Mouse (Mus musculus): Measurements from ENCODE around the gene Dlgap1. TPM values are rescaled to one million over a fixed set of nuclear protein-coding genes. Genes with fewer than 3 reads are reported as not detected.
A peak's percentile ranks its signal among the peaks of the same experiment; 100 is the strongest.

Gene Dlgap1
- polyA plus RNA-seq, 1 experiment = 0.26 TPM

- H3K27ac ChIP-seq (ENCODE audit: insufficient read depth, low read length) = no peak overlapping the region
- no peak for TF ChIP-seq CTCF (IDR thresholded peaks at IDR 0.05; ENCODE audit: borderline replicate concordance, insufficient read depth, low read length)
- no peaks in the 10 kb centered on the region for H3K4me1 ChIP-seq (ENCODE audit: control insufficient read depth, insufficient read depth, low read length)
- no peak overlapping the region for H3K4me3 ChIP-seq (ENCODE audit: insufficient read depth, low read length)
These were observed 348.9 kb downstream of the Dlgap1 start for GRCm38 (mm10) chr17:70317779-70318178.

- Histone ChIP-seq H3K4me3 (ENCODE audit: insufficient read depth, low read length) (no peak overlapping the region), H3K27ac (ENCODE audit: insufficient read depth, low read length) (no peak overlapping the region), H3K4me1 (ENCODE audit: control insufficient read depth, insufficient read depth, low read length) (no peaks in the 10 kb centered on the region)
- TF ChIP-seq CTCF (IDR thresholded peaks at IDR 0.05; ENCODE audit: borderline replicate concordance, insufficient read depth, low read length) (no peak), POLR2A (IDR thresholded peaks at IDR 0.05; ENCODE audit: low read depth, low read length) (no peak)
These were observed 353.1 kb downstream of the Dlgap1 start for GRCm38 (mm10) chr17:70321976-70322375.

GRCm38 (mm10) chr17:70333440-70333839, 364.6 kb downstream of the Dlgap1 start:
- Histone ChIP-seq H3K4me1 (ENCODE audit: control insufficient read depth, insufficient read depth, low read length) (peaks cover 13% of the 10 kb centered on the region), H3K27ac (ENCODE audit: insufficient read depth, low read length) (no peak overlapping the region), H3K4me3 (ENCODE audit: insufficient read depth, low read length) (no peak overlapping the region)
- TF ChIP-seq CTCF (IDR thresholded peaks at IDR 0.05; ENCODE audit: borderline replicate concordance, insufficient read depth, low read length) (no peak), POLR2A (IDR thresholded peaks at IDR 0.05; ENCODE audit: low read depth, low read length) (no peak)

GRCm38 (mm10) chr17:70334171-70334570, 365.3 kb downstream of the Dlgap1 start:
- TF ChIP-seq POLR2A (IDR thresholded peaks at IDR 0.05; ENCODE audit: low read depth, low read length) (no peak), CTCF (IDR thresholded peaks at IDR 0.05; ENCODE audit: borderline replicate concordance, insufficient read depth, low read length) (no peak)
- Histone ChIP-seq H3K4me3 (ENCODE audit: insufficient read depth, low read length) (no peak overlapping the region), H3K27ac (ENCODE audit: insufficient read depth, low read length) (no peak overlapping the region), H3K4me1 (ENCODE audit: control insufficient read depth, insufficient read depth, low read length) (peaks cover 13% of the 10 kb centered on the region)

- no peaks in the 10 kb centered on the region for H3K4me1 ChIP-seq (ENCODE audit: control insufficient read depth, insufficient read depth, low read length)
- TF ChIP-seq POLR2A (IDR thresholded peaks at IDR 0.05; ENCODE audit: low read depth, low read length) (no peak), CTCF (IDR thresholded peaks at IDR 0.05; ENCODE audit: borderline replicate concordance, insufficient read depth, low read length) (no peak)
- H3K4me3 ChIP-seq (ENCODE audit: insufficient read depth, low read length) = no peak overlapping the region
- no peak overlapping the region for H3K27ac ChIP-seq (ENCODE audit: insufficient read depth, low read length)
These were observed 370.9 kb downstream of the Dlgap1 start for GRCm38 (mm10) chr17:70339821-70340220.

GRCm38 (mm10) chr17:70341230-70341629, 372.4 kb downstream of the Dlgap1 start:
- H3K27ac ChIP-seq (ENCODE audit: insufficient read depth, low read length) = no peak overlapping the region

GRCm38 (mm10) chr17:70341920-70342319, 373.0 kb downstream of the Dlgap1 start:
- Histone ChIP-seq H3K4me1 (ENCODE audit: control insufficient read depth, insufficient read depth, low read length) (no peaks in the 10 kb centered on the region), H3K27ac (ENCODE audit: insufficient read depth, low read length) (no peak overlapping the region)
- TF ChIP-seq POLR2A (IDR thresholded peaks at IDR 0.05; ENCODE audit: low read depth, low read length) (no peak), CTCF (IDR thresholded peaks at IDR 0.05; ENCODE audit: borderline replicate concordance, insufficient read depth, low read length) (peak; percentile 50; the same call in 1 of the 2 replicates)

More at GRCm38 (mm10) chr17:70341230-70341629, 372.4 kb downstream of the Dlgap1 start:
- TF ChIP-seq CTCF (IDR thresholded peaks at IDR 0.05; ENCODE audit: borderline replicate concordance, insufficient read depth, low read length) (no peak), POLR2A (IDR thresholded peaks at IDR 0.05; ENCODE audit: low read depth, low read length) (no peak)
- Histone ChIP-seq H3K4me3 (ENCODE audit: insufficient read depth, low read length) (no peak overlapping the region), H3K4me1 (ENCODE audit: control insufficient read depth, insufficient read depth, low read length) (no peaks in the 10 kb centered on the region)

GRCm38 (mm10) chr17:70347403-70347802, 378.5 kb downstream of the Dlgap1 start:
- Histone ChIP-seq H3K4me1 (ENCODE audit: control insufficient read depth, insufficient read depth, low read length) (no peaks in the 10 kb centered on the region), H3K4me3 (ENCODE audit: insufficient read depth, low read length) (no peak overlapping the region), H3K27ac (ENCODE audit: insufficient read depth, low read length) (no peak overlapping the region)
- no peak for TF ChIP-seq POLR2A (IDR thresholded peaks at IDR 0.05; ENCODE audit: low read depth, low read length)
- no peak for TF ChIP-seq CTCF (IDR thresholded peaks at IDR 0.05; ENCODE audit: borderline replicate concordance, insufficient read depth, low read length)

More at GRCm38 (mm10) chr17:70341920-70342319, 373.0 kb downstream of the Dlgap1 start:
- H3K4me3 ChIP-seq (ENCODE audit: insufficient read depth, low read length) = no peak overlapping the region

GRCm38 (mm10) chr17:70363561-70363960, 394.7 kb downstream of the Dlgap1 start:
- TF ChIP-seq CTCF (IDR thresholded peaks at IDR 0.05; ENCODE audit: borderline replicate concordance, insufficient read depth, low read length) = no peak
- no peak for TF ChIP-seq POLR2A (IDR thresholded peaks at IDR 0.05; ENCODE audit: low read depth, low read length)
- no peak overlapping the region for H3K4me3 ChIP-seq (ENCODE audit: insufficient read depth, low read length)
- no peaks in the 10 kb centered on the region for H3K4me1 ChIP-seq (ENCODE audit: control insufficient read depth, insufficient read depth, low read length)

GRCm38 (mm10) chr17:70363971-70364370, 395.1 kb downstream of the Dlgap1 start:
- Histone ChIP-seq H3K4me1 (ENCODE audit: control insufficient read depth, insufficient read depth, low read length) (no peaks in the 10 kb centered on the region), H3K27ac (ENCODE audit: insufficient read depth, low read length) (no peak overlapping the region), H3K4me3 (ENCODE audit: insufficient read depth, low read length) (no peak overlapping the region)
- no peak for TF ChIP-seq POLR2A (IDR thresholded peaks at IDR 0.05; ENCODE audit: low read depth, low read length)
- TF ChIP-seq CTCF (IDR thresholded peaks at IDR 0.05; ENCODE audit: borderline replicate concordance, insufficient read depth, low read length) = no peak

More at GRCm38 (mm10) chr17:70363561-70363960, 394.7 kb downstream of the Dlgap1 start:
- H3K27ac ChIP-seq (ENCODE audit: insufficient read depth, low read length) = no peak overlapping the region

GRCm38 (mm10) chr17:70369124-70369523, 400.3 kb downstream of the Dlgap1 start:
- Histone ChIP-seq H3K4me1 (ENCODE audit: control insufficient read depth, insufficient read depth, low read length) (no peaks in the 10 kb centered on the region), H3K27ac (ENCODE audit: insufficient read depth, low read length) (no peak overlapping the region), H3K4me3 (ENCODE audit: insufficient read depth, low read length) (no peak overlapping the region)
- TF ChIP-seq POLR2A (IDR thresholded peaks at IDR 0.05; ENCODE audit: low read depth, low read length) (no peak), CTCF (IDR thresholded peaks at IDR 0.05; ENCODE audit: borderline replicate concordance, insufficient read depth, low read length) (no peak)

Data from embryonic fibroblast, embryonic 13.5 days (primary cell).